Mouse (Mus musculus) ES-E14 (cell line): ENCODE results near the gene Mepe. TPM values are rescaled to one million over a fixed set of nuclear protein-coding genes. Genes with fewer than 3 reads are reported as not detected.

Source experiments
- DNase-seq: peaks from one replicate; pipeline ENCODE4 v3.0.0-alpha.2; 2013; ENCODE audit warnings: low read depth, low spot score
- H3K27ac ChIP-seq: 2 replicates; pipeline ENCODE4 v1.5.1; 2012; ENCODE audit warnings: low read depth, mild to moderate bottlenecking, low read length, moderate library complexity, mixed read lengths; ENCODE audit not compliant: poor library complexity, insufficient read depth, severe bottlenecking
- H3K36me3 ChIP-seq: 2 replicates; pipeline ENCODE4 v1.6.1; 2012; ENCODE audit warnings: mild to moderate bottlenecking, low read length, moderate library complexity, mixed read lengths; ENCODE audit not compliant: control insufficient read depth, poor library complexity, insufficient read depth, severe bottlenecking
- H3K4me1 ChIP-seq, 2 experiments: fragments of 150-350 bp in 1 of 2; sonication (generic) in 1 of 2; 2 replicates each; pipeline ENCODE4 v1.6.1; 2012; ENCODE audit warnings: low read length in 2 of 2, mild to moderate bottlenecking in 1 of 2, mixed read lengths in 1 of 2; ENCODE audit not compliant: control insufficient read depth in 2 of 2, insufficient read depth in 2 of 2, poor library complexity in 1 of 2
- H3K4me3 ChIP-seq, 2 experiments: fragments of 150-350 bp in 1 of 2; sonication (generic) in 1 of 2; 2 replicates each; pipeline ENCODE4 v1.5.1; 2012; ENCODE audit warnings: low read length in 2 of 2, low read depth in 1 of 2, mild to moderate bottlenecking in 1 of 2, mixed read lengths in 1 of 2; ENCODE audit not compliant: insufficient read depth in 1 of 2, poor library complexity in 1 of 2, severe bottlenecking in 1 of 2
- H3K9ac ChIP-seq: 2 replicates; pipeline ENCODE4 v1.6.1; 2012; ENCODE audit warnings: low read depth, mild to moderate bottlenecking, low read length, mixed read lengths; ENCODE audit not compliant: poor library complexity, insufficient read depth, severe bottlenecking
- H3K9me3 ChIP-seq: fragments of 150-350 bp; sonication (generic); 2 replicates; pipeline ENCODE4 v1.6.1; 2012; ENCODE audit warnings: low read depth, mild to moderate bottlenecking, low read length; ENCODE audit not compliant: control insufficient read depth, insufficient read depth
- CHD2 ChIP-seq: IDR thresholded peaks from 2 replicates; pipeline ENCODE4 v1.6.1; 2014; ENCODE audit warnings: mild to moderate bottlenecking, low read depth, low read length, inconsistent platforms
- HCFC1 ChIP-seq: IDR thresholded peaks from 2 replicates; pipeline ENCODE4 v1.6.1; 2012; ENCODE audit warnings: low read length, inconsistent platforms, borderline replicate concordance; ENCODE audit not compliant: insufficient read depth
- MAFK ChIP-seq: IDR thresholded peaks from 2 replicates; pipeline ENCODE4 v1.6.1; 2014; ENCODE audit warnings: mild to moderate bottlenecking, low read depth, low read length, inconsistent platforms; ENCODE audit not compliant: insufficient read depth
- ZC3H11A ChIP-seq: IDR thresholded peaks from 2 replicates; pipeline ENCODE4 v1.6.1; 2012; ENCODE audit warnings: low read depth, mild to moderate bottlenecking, inconsistent platforms, low read length, borderline replicate concordance
- ZNF384 ChIP-seq: IDR thresholded peaks from 2 replicates; pipeline ENCODE4 v1.6.1; 2012; ENCODE audit warnings: low read depth, low read length, inconsistent platforms
- in situ Hi-C, 2 experiments: fragments of 600-800 bp; cut with MboI; formaldehyde crosslinking; loops; one replicate each; pipeline ENCODE4 v1.15.1; 2025; ENCODE audit warnings: low sequenced_read_pairs in 2 of 2, inconsistent platforms in 1 of 2; ENCODE audit not compliant: unreplicated experiment in 2 of 2
- total RNA-seq: library from RNA; depleted of rRNA; stranded (reverse); fragments of 300-350 nt; gene quantifications from 2 replicates; pipeline ENCODE4 v1.2.3, GENCODE M21; 2012; rRNA removed

Mepe gene
- total RNA-seq, 1 experiment, result not detected

- TF ChIP-seq ZNF384, result no peak
- no peak for TF ChIP-seq CHD2
- TF ChIP-seq ZC3H11A, result no peak
- no peak for TF ChIP-seq MAFK
- TF ChIP-seq HCFC1, result no peak
- H3K4me1 ChIP-seq, result no peaks in the 10 kb centered on the region
- no peak for DNase-seq
- no peaks in the 10 kb centered on the region for H3K36me3 ChIP-seq
- no peaks in the 10 kb centered on the region for H3K9me3 ChIP-seq
- no peak overlapping the region for H3K4me3 ChIP-seq
- H3K9ac ChIP-seq, result no peak overlapping the region
- H3K27ac ChIP-seq, result no peak overlapping the region
- in situ Hi-C loops, result no loop called here
Measured at GRCm38 (mm10) chr5:104381671-104382070, 56.5 kb downstream of the Mepe start.

- TF ChIP-seq CHD2, result no peak
- TF ChIP-seq HCFC1, result no peak
- no peak for TF ChIP-seq MAFK
- no peak for TF ChIP-seq ZNF384
- no peak for TF ChIP-seq ZC3H11A
- Histone ChIP-seq H3K4me1 (no peaks in the 10 kb centered on the region), H3K36me3 (no peaks in the 10 kb centered on the region), H3K9ac (no peak overlapping the region), H3K9me3 (no peaks in the 10 kb centered on the region), H3K27ac (no peak overlapping the region), H3K4me3 (no peak overlapping the region)
- no peak for DNase-seq
- in situ Hi-C loops, result no loop called here
Measured at GRCm38 (mm10) chr5:104384540-104384939, 59.4 kb downstream of the Mepe start.

GRCm38 (mm10) chr5:104385521-104385920 is 60.4 kb downstream of the Mepe start:
- Histone ChIP-seq H3K9ac (no peak overlapping the region), H3K4me3 (no peak overlapping the region), H3K27ac (no peak overlapping the region), H3K4me1 (no peaks in the 10 kb centered on the region), H3K36me3 (no peaks in the 10 kb centered on the region), H3K9me3 (no peaks in the 10 kb centered on the region)
- in situ Hi-C loops, result no loop called here
- no peak for DNase-seq
- TF ChIP-seq CHD2 (no peak), ZC3H11A (no peak), MAFK (no peak), HCFC1 (no peak), ZNF384 (no peak)

- no peaks in the 10 kb centered on the region for H3K4me1 ChIP-seq
- H3K27ac ChIP-seq, result no peak overlapping the region
- TF ChIP-seq HCFC1, result no peak
- no peak for TF ChIP-seq ZC3H11A
- no peak for TF ChIP-seq ZNF384
- no peak for TF ChIP-seq CHD2
- in situ Hi-C loops, result no loop called here
- no peaks in the 10 kb centered on the region for H3K36me3 ChIP-seq
- no peak overlapping the region for H3K4me3 ChIP-seq
- no peak overlapping the region for H3K9ac ChIP-seq
- no peak for DNase-seq
- no peaks in the 10 kb centered on the region for H3K9me3 ChIP-seq
Measured at GRCm38 (mm10) chr5:104386908-104387307, 61.8 kb downstream of the Mepe start.

Other genes starting within 250 kb of the Mepe start
- not detected in 2 replicates for gene Gm17660, start 247.7 kb upstream of the Mepe start, total RNA-seq
- 0.13 TPM in 1 of 2 replicates, not detected in the other for gene Sparcl1, start 211.6 kb upstream of the Mepe start, total RNA-seq
- gene Dspp, start 154.6 kb upstream of the Mepe start, total RNA-seq, result not detected in 2 replicates
- not detected in 2 replicates for gene Dmp1, start 122.7 kb upstream of the Mepe start, total RNA-seq
- gene Ibsp, start 26.2 kb upstream of the Mepe start, total RNA-seq, result not detected in 2 replicates
- gene Spp1, start 109.8 kb downstream of the Mepe start, total RNA-seq, result 654 and 1,326 TPM in 2 replicates
- gene Pkd2, start 134.1 kb downstream of the Mepe start, total RNA-seq, result 38.7 and 64.4 TPM in 2 replicates
- gene BC005561, start 183.0 kb downstream of the Mepe start, total RNA-seq, result 6.8 and 7.6 TPM in 2 replicates